Mouse (Mus musculus) myocyte (in vitro differentiated cells): ENCODE measurements at regions not wholly inside any gene's neighbourhood (a gene's known extent, or its start where the extent isn't known, plus 50 kb on each side); places are given as distances from the start of the nearest gene placed in this dataset.

Source experiments
- CEBPB ChIP-seq: IDR thresholded peaks from 2 replicates; pipeline ENCODE4 v1.6.1; 2011; ENCODE audit warnings: mild to moderate bottlenecking, moderate library complexity; ENCODE audit not compliant: poor library complexity, insufficient read depth, severe bottlenecking
- E2F4 ChIP-seq: IDR thresholded peaks from one replicate; pipeline ENCODE4 v1.6.1; 2011; ENCODE audit warnings: mild to moderate bottlenecking, control low read depth, moderate library complexity; ENCODE audit not compliant: insufficient read depth
- MYOD1 ChIP-seq, 3 experiments: IDR thresholded peaks; one replicate each; pipeline ENCODE4 v1.6.1; 2011; ENCODE audit warnings: control low read depth in 2 of 3, low read depth in 2 of 3, mild to moderate bottlenecking in 2 of 3, moderate library complexity in 1 of 3; ENCODE audit not compliant: insufficient read length in 2 of 3, control insufficient read depth in 1 of 3
- MYOG ChIP-seq, 3 experiments: IDR thresholded peaks; one replicate each; pipeline ENCODE4 v1.6.1; 2011; ENCODE audit warnings: control low read depth in 2 of 3, low read depth in 2 of 3, mild to moderate bottlenecking in 2 of 3; ENCODE audit not compliant: insufficient read length in 2 of 3, control insufficient read depth in 1 of 3, insufficient read depth in 1 of 3
- POLR2A ChIP-seq: IDR thresholded peaks from one replicate; pipeline ENCODE4 v1.6.1; 2011; ENCODE audit warnings: low read depth, mild to moderate bottlenecking, control low read depth, moderate library complexity; ENCODE audit not compliant: insufficient read length
- POLR2AphosphoS2 ChIP-seq: IDR thresholded peaks from one replicate; pipeline ENCODE4 v1.6.1; 2011; ENCODE audit warnings: low read depth, control low read depth; ENCODE audit not compliant: insufficient read length
- REST ChIP-seq: IDR thresholded peaks from one replicate; pipeline ENCODE4 v1.6.1; 2011; ENCODE audit warnings: mild to moderate bottlenecking, control low read depth, moderate library complexity; ENCODE audit not compliant: insufficient read depth, insufficient read length
- TCF12 ChIP-seq: IDR thresholded peaks from one replicate; pipeline ENCODE4 v1.6.1; 2011; ENCODE audit warnings: mild to moderate bottlenecking, control low read depth; ENCODE audit not compliant: poor library complexity, insufficient read depth, severe bottlenecking

- TF ChIP-seq REST: no peak
- TF ChIP-seq E2F4: no peak
- TF ChIP-seq CEBPB: no peak
- no peak for TF ChIP-seq POLR2AphosphoS2
- TF ChIP-seq MYOD1 (IDR thresholded peaks at IDR 0.05; ENCODE audit: control insufficient read depth in 1 of 3, insufficient read length in 2 of 3, low read depth in 2 of 3): no peak
- no peak for TF ChIP-seq POLR2A
- no peak for TF ChIP-seq TCF12
- no peak for TF ChIP-seq MYOG (IDR thresholded peaks at IDR 0.05; ENCODE audit: control insufficient read depth in 1 of 3, insufficient read depth in 1 of 3, insufficient read length in 2 of 3, low read depth in 2 of 3)
Measured at GRCm38 (mm10) chr4:53915326-53915725, 89.5 kb downstream of the Tmem38b start.
